Mouse (Mus musculus) retina, adult 2 months (tissue): ENCODE results near the gene Fgfbp3.
"Not testable (repeated sequence)": the region's sequence is repeated elsewhere in the genome, so short reads cannot be mapped to it uniquely, and the experiment has no call there.

ENCODE experiments used
- DNase-seq: peaks from one replicate; pipeline ENCODE4 v3.0.0-alpha.2; 2012; ENCODE audit warnings: low read depth, low spot score

The Fgfbp3 gene

DNA sequence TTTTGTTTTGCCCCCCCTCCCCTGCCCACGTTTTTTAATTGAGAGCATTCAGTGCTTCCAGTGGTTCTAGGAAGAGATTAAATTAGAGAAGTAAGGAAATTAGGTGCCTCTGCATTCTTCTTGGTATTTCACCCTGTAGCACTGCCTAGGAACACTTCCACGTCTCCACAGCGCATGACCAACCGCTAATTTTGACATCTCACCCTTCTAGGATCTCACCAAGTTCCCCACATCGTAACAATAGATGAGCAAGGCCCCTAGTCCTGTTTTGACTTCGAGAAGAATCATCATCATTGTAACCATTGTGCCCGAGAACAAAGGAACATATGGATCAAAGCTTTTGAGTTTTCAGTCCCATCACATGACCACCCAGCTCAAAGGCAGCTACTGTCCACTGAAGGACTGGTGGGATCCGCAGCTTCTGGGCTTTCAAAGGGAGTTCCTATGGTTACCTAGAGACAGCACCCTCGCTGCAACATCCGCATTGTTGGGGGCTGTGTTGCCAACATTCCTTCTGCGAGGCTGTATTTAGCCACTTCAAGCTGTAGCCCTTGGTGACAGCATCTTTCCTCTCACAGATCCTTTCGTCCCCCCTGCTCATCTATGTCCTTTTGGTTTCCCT, 8.9 kb downstream of the Fgfbp3 start:
- DNase-seq = no peak

DNA sequence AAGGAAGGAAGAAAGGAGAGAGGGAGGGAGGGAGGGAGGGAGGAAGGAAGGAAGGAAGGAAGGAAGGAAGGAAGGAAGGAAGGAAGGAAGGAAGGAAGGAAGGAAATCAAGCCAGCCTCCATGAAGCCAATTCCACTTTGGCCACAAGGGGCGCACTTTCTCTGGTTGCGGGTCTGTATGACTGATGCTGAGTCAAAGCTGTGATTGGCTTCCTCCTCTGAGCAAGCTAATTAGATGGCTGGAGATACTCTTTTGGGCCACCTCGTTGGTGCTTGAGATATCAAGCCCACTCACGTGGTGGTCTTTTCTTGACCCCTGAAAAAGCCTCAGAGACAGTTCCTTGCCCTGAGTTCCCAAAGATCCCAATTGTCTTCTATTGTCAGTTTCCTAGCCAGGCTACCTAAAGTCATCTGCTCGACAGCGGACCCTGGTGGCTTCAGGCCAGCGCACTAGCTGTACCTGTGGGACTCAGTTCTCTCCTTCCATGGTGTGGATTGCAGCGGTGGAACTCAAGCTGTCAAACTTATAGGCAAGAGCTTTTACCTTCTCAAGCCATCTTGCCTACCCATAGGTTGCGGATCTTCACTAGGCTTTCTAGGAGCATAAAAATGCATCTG, 9.6 kb downstream of the Fgfbp3 start:
- peak; percentile 47 for DNase-seq

DNA sequence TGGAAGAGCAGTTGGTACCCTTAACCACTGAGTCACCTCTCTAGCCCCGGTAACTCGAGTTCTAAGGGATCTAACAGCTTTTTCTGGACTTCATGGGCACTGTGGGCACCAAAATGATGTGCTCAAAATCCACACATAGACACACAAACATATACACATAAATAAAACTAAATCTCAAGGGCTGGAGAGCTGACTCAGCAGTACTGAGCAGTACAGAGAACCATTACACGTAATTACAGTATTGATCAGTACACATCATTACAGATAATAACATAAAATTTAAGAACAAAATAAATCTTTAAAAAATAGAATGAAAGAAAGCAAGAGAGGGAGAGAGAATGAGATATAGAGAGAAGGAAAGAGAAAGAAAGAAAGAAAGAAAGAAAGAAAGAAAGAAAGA, 10.3 kb downstream of the Fgfbp3 start:
- no peak for DNase-seq

DNA sequence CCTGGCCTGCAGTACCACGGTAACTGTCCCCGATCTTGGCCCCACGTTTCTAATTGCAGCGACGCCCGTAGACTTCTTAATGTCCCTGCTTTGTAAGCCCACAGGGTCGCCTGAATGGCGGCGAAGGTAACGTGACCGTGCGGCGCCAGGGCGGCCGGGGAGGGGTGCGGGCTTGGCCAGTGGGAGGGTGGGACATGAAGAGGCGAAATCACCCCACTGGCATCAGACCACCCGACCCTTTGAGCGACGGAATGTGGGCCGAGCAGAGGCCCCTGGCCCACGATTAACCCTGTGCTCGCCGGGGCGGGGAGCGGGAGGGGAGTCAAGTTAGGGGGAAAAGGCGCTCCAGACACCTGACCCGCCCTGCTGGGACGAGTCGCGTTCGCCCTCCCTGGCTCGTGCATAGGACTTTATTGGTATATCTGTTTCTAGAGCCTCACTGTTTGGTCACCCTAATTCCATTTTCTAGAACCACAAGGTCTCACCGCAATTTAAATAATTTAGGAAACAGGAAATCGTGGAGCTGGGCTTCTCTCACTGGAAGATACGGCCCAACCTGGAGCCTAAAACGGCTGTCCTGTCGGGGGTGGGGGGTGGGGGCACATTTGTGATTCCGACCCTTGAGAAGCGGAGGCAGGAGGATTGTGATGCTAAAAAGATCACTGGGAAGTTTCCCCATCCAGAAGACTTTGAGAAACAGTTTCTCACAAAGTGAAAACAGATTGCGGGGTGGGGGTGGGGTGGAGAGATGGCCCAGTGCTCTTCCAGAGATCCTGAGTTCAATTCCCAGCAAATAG, 15.0 kb downstream of the Fgfbp3 start:
- no peak for DNase-seq

DNA sequence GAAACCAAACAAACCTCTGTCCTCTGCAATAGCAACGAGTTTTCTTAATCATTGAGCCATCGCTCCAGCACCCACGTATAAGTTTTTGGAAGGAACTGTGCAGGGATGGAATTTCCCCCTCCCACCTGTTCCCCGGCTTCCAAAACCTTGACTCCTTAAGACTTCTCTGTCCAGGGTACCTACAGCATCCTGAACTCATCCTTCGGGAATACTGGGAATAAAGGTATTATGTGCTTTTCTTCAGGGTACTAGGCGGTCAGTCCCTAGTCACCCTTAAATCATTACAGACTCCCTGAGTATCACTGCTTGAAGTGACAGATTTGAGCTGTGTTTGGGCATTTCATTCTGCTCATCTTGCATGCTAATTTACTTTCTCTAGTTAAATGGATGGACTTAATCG, 16.0 kb downstream of the Fgfbp3 start:
- no peak for DNase-seq

- no peak for DNase-seq
Measured at GRCm38 (mm10) chr19:36897778-36898177, 21.6 kb downstream of the Fgfbp3 start.

GRCm38 (mm10) chr19:36896791-36897569, 22.4 kb downstream of the Fgfbp3 start:
- DNase-seq = no peak

DNA sequence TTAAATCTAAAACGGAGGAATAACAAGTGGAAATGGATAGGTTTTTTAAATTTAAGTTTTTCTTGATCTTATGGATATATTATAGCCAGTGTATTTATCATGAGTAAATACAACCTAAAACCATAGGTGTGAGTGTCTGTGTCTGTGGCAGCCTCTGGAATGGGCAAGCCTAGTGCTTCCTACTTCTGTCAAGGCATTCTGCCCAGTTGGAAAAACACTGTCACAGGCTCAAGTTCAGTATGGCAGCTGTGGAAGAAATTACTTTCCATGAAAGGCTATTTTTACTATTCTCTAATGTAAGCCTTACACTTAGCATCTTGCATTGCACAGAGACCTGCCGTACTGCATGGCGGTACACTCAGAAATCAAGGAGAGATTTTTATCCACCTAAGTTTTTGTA, 27.7 kb downstream of the Fgfbp3 start:
- no peak for DNase-seq

DNA sequence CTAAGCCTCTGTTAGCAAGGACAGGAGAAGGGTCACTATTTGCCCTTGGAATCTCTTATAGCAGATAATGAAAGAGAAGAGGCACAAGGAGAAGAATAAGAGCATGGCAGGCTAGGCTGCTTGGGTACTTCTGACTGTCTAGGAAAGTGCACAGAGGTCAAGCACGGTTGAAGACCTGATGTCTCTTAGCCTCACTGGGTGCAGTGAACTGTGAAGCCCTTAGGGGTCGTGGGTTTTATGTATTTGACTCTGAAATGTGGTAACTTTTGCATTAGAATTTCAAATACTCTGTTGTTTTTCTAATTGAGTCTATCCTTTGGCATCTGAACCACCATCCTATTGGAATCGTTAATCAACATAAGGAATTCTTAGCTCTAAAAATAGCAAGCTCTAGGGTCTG, 31.7 kb downstream of the Fgfbp3 start:
- no peak for DNase-seq

GRCm38 (mm10) chr19:36886316-36886715, 33.1 kb downstream of the Fgfbp3 start:
- no peak for DNase-seq

- no peak for DNase-seq
Measured at GRCm38 (mm10) chr19:36883119-36883518, 36.3 kb downstream of the Fgfbp3 start.

DNA sequence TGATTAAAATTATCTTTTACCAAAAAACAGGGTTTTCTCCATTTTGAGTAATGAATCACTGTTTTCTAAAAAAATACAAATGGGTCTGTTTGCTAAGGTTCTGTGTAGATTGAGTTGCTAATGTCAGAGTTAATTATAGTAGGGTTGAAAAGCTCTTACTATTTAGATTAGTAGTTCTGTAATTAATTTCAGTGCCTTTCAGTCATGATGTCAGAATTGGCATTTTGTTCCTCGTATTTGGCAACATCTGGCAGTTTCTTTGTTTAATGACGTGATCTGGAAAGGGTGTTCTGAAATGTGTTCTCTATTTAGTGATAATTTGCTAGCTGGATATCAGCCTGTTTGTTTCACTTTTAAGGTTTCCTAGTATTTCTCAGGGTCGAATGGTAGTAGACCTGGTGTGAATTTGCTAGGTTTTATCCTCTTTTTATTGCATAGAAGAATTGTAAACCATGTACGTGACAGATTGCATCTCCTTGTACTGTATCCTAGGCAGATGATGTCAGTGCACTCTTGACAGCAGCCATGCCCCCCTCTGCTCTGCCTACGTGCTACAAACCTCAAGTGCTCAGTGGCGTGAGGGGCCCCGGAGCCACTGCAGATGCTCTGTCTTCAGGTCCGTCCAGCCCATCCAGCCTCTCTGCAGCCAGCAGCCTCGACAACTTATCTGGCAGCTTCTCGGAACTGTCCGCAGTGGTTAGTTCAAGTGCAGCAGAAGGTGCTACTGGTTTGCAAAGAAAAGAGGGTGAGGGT, 40.5 kb downstream of the Fgfbp3 start:
- no peak for DNase-seq

DNA sequence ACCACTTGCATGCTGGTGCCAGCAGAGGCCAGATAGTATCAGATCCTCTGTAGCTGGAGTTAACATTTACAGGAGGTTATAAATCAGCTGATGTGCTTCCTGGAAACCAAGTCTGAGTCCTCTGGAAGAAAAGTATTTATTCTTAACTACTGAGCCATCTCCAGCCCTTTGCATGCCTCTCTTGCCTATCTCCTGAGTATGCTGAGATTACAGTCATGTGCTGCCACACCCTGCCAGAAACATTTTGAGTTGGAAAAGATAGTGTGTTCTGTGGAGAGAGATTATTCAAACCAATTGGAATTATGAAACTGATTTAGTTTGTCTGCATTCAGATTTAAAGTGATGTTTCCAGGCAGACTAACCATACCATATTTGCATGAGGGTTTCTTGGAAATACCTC, 42.1 kb downstream of the Fgfbp3 start:
- DNase-seq = no peak

GRCm38 (mm10) chr19:36874651-36875050, 44.8 kb downstream of the Fgfbp3 start:
- no peak for DNase-seq

DNA sequence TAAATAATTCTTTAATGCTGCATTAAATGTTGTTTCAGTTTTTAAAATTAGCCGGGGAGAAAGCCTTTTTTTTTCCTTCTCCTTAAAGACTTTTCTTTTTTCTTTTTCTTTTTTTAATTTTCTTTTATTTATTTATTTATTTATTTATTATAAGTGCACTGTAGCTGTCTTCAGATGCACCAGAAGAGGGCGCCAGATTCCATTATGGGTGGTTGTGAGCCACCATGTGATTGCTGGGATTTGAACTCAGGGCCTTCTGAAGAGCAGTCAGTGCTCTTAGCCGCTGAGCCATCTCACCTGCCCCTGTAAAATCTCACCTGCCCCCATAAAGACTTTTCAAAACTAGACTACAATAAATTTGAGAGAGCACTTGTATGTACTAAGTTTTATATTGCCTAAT, 50.7 kb downstream of the Fgfbp3 start:
- DNase-seq = not testable (repeated sequence)
